Mouse (Mus musculus) brain, embryonic 14.5 days (tissue): ENCODE measurements at regions not wholly inside any gene's neighbourhood (a gene's known extent, or its start where the extent isn't known, plus 50 kb on each side); places are given as distances from the start of the nearest gene placed in this dataset.

Source experiments
- CTCF ChIP-seq: fragments of 200-500 bp; IDR thresholded peaks from 2 replicates; pipeline ENCODE4 v1.5.1; 2012; ENCODE audit warnings: inconsistent platforms, mild to moderate bottlenecking, moderate library complexity, borderline replicate concordance; ENCODE audit not compliant: insufficient read depth, insufficient read length; ENCODE audit errors: extremely low read depth
- POLR2A ChIP-seq: fragments of 200-500 bp; IDR thresholded peaks from 2 replicates; pipeline ENCODE4 v1.6.1; 2012; ENCODE audit warnings: mild to moderate bottlenecking, inconsistent platforms, borderline replicate concordance; ENCODE audit not compliant: poor library complexity, insufficient read depth, insufficient read length, severe bottlenecking; ENCODE audit errors: extremely low read depth

DNA sequence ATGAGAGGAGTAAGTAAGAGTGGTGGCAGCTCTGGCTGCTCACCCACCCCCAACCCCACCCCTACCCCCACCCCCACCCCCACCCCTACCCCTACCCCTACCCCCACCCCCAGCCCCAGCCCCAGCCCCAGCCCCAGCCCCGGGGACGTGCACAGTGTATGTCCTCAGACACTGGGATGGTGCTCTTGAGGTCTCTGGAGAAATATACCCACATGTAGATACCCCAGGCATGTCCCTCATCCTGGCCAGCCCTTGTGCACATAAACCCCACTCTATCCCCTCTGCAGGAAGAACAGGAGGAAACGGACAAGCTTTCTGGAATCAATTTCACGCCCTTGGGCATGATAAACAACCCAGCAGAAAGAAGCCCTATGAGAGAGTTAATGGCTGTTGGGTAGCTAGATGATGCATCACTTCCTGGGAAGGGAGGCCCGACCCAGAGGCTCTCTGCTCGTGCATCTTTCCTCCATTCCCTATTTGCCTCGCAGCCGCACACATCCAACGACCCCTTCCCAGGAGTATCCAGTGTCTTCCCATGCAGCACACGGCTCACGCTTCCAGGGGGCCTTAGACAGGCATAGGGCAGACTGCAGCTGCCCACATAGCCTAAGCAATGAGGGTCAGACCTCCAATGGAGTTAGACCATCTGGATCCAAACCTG lies 95.6 kb upstream of the Thy1 start:
- no peak for TF ChIP-seq CTCF
- TF ChIP-seq POLR2A = no peak
